9 mouse cellular contexts compared by ENCODE assay signal in genomic region chr9:43743647-43744137, GRCm38 (mm10). TPM values are rescaled to one million over a fixed set of nuclear protein-coding genes. Genes with fewer than 3 reads are reported as not detected.
DNase-seq lines count a peak whose midpoint lies in the region; ATAC-seq and TF ChIP-seq lines count a peak whose summit lies in the region.
"Had no signal": no experiment of that assay in that cellular context is flagged by ENCODE, and none has a peak within 500 bp of the region (broad histone marks: within the 10 kb centered on the region; RNA-seq: fewer than 3 reads in every experiment).

Nectin1 (plus strand) TSS chr9:43743984.

- 2% methylated on average over 49 of the region's 51 CpGs for WGBS in forebrain, postnatal 0 days
- under 1% methylated on average over 50 of the region's 51 CpGs for WGBS in lung, adult 2 months

- no peaks in the 10 kb centered on the region for H3K36me3 ChIP-seq in ES-Bruce4 (ENCODE audit: control insufficient read depth, insufficient read depth, low read length, poor library complexity, severe bottlenecking)
- H3K36me3 ChIP-seq in forebrain, postnatal 0 days (ENCODE audit: insufficient read depth) = no peaks in the 10 kb centered on the region

- DNase-seq in cerebellum, adult 11 months = peak; percentile 88
- peak; percentile 91 for DNase-seq in forebrain, postnatal 0 days
- peak; percentile 89 for DNase-seq in heart, postnatal 4 days
- peak; percentile 89 for DNase-seq in layer of hippocampus, adult 2 months (ENCODE audit: low spot score in 2 of 2)
- peak; percentile 91 for DNase-seq in lung, adult 2 months
- peak; percentile 79 for DNase-seq in testis, postnatal 14 days (ENCODE audit: low spot score)

- TF ChIP-seq POLR2A in ES-Bruce4 (IDR thresholded peaks at IDR 0.05; ENCODE audit: insufficient read depth, low read length) = no peak
- peak; percentile 82; the same call in 1 of the 2 replicates for TF ChIP-seq POLR2A in lung, adult 2 months (IDR thresholded peaks at IDR 0.05; ENCODE audit: borderline replicate concordance, extremely low read depth, low read depth, low read length)

- H3K4me1 ChIP-seq in ES-Bruce4 (ENCODE audit: control insufficient read depth, insufficient read depth, low read length) = peaks cover 2% of the 10 kb centered on the region
- peaks cover 21% of the 10 kb centered on the region for H3K4me1 ChIP-seq in forebrain, postnatal 0 days (ENCODE audit: insufficient read depth)
- 0 out of 2 replicates have a peak, but pooled peaks cover 3% of the 10 kb centered on the region for H3K4me1 ChIP-seq in lung, adult 2 months (ENCODE audit: control insufficient read depth, insufficient read depth, low read length)

- 0 out of 2 replicates have a peak within 1 kb of the TSS, but pooled peaks have one; percentile 5 for H3K27ac ChIP-seq in ES-Bruce4 (ENCODE audit: insufficient read depth, low read length)
- H3K27ac ChIP-seq in forebrain, postnatal 0 days (ENCODE audit: low read depth, low read length) = peak within 1 kb of the TSS; percentile 94
- peak within 1 kb of the TSS; percentile 95 for H3K27ac ChIP-seq in layer of hippocampus, adult 2 months
- H3K27ac ChIP-seq: macrophage had no signal

- H3K4me3 ChIP-seq in ES-Bruce4 (ENCODE audit: low read depth, low read length) = peak within 1 kb of the TSS; percentile 76
- peak within 1 kb of the TSS; percentile 97 for H3K4me3 ChIP-seq in forebrain, postnatal 0 days (ENCODE audit: low read depth, low read length)
- H3K4me3 ChIP-seq in layer of hippocampus, adult 2 months = peak within 1 kb of the TSS; percentile 89
- H3K4me3 ChIP-seq in lung, adult 2 months (replicated peaks; ENCODE audit: extremely low read depth, low read depth, low read length) = peak within 1 kb of the TSS; percentile 79

- H3K27me3 ChIP-seq in ES-Bruce4 (ENCODE audit: control insufficient read depth, insufficient read depth, low read length, poor library complexity, severe bottlenecking) = no peaks in the 10 kb centered on the region
- no peaks in the 10 kb centered on the region for H3K27me3 ChIP-seq in forebrain, postnatal 0 days (ENCODE audit: insufficient read depth, low read length)

- no peaks in the 10 kb centered on the region for H3K9me3 ChIP-seq in ES-Bruce4 (replicated peaks; ENCODE audit: control insufficient read depth, insufficient read depth, low read length, poor library complexity, severe bottlenecking)
- no peaks in the 10 kb centered on the region for H3K9me3 ChIP-seq in forebrain, postnatal 0 days (ENCODE audit: low read length)

- H3K4me2 ChIP-seq in forebrain, postnatal 0 days (ENCODE audit: low read depth) = peak within 1 kb of the TSS; percentile 83

- peak within 1 kb of the TSS; percentile 91 for H3K9ac ChIP-seq in ES-Bruce4 (ENCODE audit: low read depth, poor library complexity, severe bottlenecking)
- H3K9ac ChIP-seq in forebrain, postnatal 0 days = peak within 1 kb of the TSS; percentile 88

- TF ChIP-seq EP300 in ES-Bruce4 (IDR thresholded peaks at IDR 0.05; ENCODE audit: insufficient read depth, low read depth, low read length) = no peak

- peak; percentile 93 for ATAC-seq in forebrain, postnatal 0 days
- peak; percentile 48; the same call in 1 of the 2 replicates for ATAC-seq in neutrophil, adult 5-6 weeks (ENCODE audit: extremely low read depth, insufficient number of reproducible peaks, low FRiP score, poor library complexity, severe bottlenecking)

- peak; percentile 74 for TF ChIP-seq CTCF in ES-Bruce4 (IDR thresholded peaks at IDR 0.05; ENCODE audit: low read depth, low read length)
- peak; percentile 93 for TF ChIP-seq CTCF in forebrain, postnatal 0 days (IDR thresholded peaks at IDR 0.05; ENCODE audit: low read depth)
- peak; percentile 96 for TF ChIP-seq CTCF in layer of hippocampus, adult 2 months (conservative IDR thresholded peaks at IDR 0.05)
- TF ChIP-seq CTCF in lung, adult 2 months (IDR thresholded peaks at IDR 0.05; ENCODE audit: insufficient read depth, low read length) = peak; percentile 45; the same call in 1 of the 2 replicates

RNA-seq across cellular contexts. Expression of gene Nectin1, which starts in this region (rescaled TPM):
- polyA plus RNA-seq in ES-Bruce4 (2011; ENCODE audit: insufficient read depth, insufficient read length, low read depth, missing spikeins) = 10.3 and 13.1 TPM in 2 replicates
- total RNA-seq in forebrain, postnatal 0 days (2014; rRNA removed) = 29.5 and 43.7 TPM in 2 replicates
- polyA plus RNA-seq in forebrain, postnatal 0 days (2015; fragmentation: Nextera tagmentation; extraction: Ambion mirVana) = 7.2 and 11.8 TPM in 2 replicates
- 1 to 10 TPM; 8.3 to 8.9 TPM for total RNA-seq in heart, postnatal 4 days (2021)
- 10 to 100 TPM; 67.2 to 72.6 TPM for total RNA-seq in layer of hippocampus, adult 2 months (2021)
- polyA plus RNA-seq in lung, adult 2 months (2012; rRNA removed) = 26.4 and 28.2 TPM in 2 replicates
- 0.74 and 2.6 TPM in 2 replicates for total RNA-seq in neutrophil, adult 5-6 weeks (2017)

Comparison
In these comparisons a context has a peak if more than half of its experiments do, and no peak if none do; other contexts are left out.
1. Peak in every context shown above with its lines: DNase-seq, ATAC-seq, H3K4me3 ChIP-seq and H3K27ac ChIP-seq.
2. H3K27ac ChIP-seq: peak in every context shown above with its lines; median percentile 95 in layer of hippocampus, adult 2 months; 94 in forebrain, postnatal 0 days; 5 in ES-Bruce4.
3. CTCF ChIP-seq: peak in every context shown above with its lines; median percentile 96 in layer of hippocampus, adult 2 months; 93 in forebrain, postnatal 0 days; 74 in ES-Bruce4; 45 in lung, adult 2 months.